In genomic region chr9:15240863-15241595, GRCm38 (mm10) we compare ENCODE assay signal across 9 mouse cellular contexts. TPM values are rescaled to one million over a fixed set of nuclear protein-coding genes. Genes with fewer than 3 reads are reported as not detected.
"Had no signal": no experiment of that assay in that cellular context is flagged by ENCODE, and none has a peak within 500 bp of the region (broad histone marks: within the 10 kb centered on the region; RNA-seq: fewer than 3 reads in every experiment).

No protein-coding gene starts in this region.

- H3K27ac ChIP-seq: kidney, embryonic 15.5 days; layer of hippocampus, adult 2 months; limb, embryonic 13.5 days; liver, embryonic 15.5 days; midbrain, embryonic 10.5 days; neural tube, embryonic 15.5 days had no signal

- DNase-seq: spleen, adult 18-20 months had no signal

- H3K9ac ChIP-seq: kidney, embryonic 15.5 days; limb, embryonic 13.5 days; liver, embryonic 15.5 days; lung, embryonic 14.5 days; neural tube, embryonic 15.5 days had no signal

- H3K27me3 ChIP-seq: neural tube, embryonic 15.5 days had no signal

- H3K36me3 ChIP-seq: kidney, embryonic 15.5 days; limb, embryonic 13.5 days; liver, embryonic 15.5 days; midbrain, embryonic 10.5 days; neural tube, embryonic 15.5 days had no signal

- H3K4me3 ChIP-seq: kidney, embryonic 15.5 days; layer of hippocampus, adult 2 months; limb, embryonic 13.5 days; liver, embryonic 15.5 days; midbrain, embryonic 10.5 days; myocyte; neural tube, embryonic 15.5 days had no signal

- H3K4me2 ChIP-seq: limb, embryonic 13.5 days; liver, embryonic 15.5 days; lung, embryonic 14.5 days had no signal

- H3K9me3 ChIP-seq: kidney, embryonic 15.5 days; limb, embryonic 13.5 days; liver, embryonic 15.5 days; midbrain, embryonic 10.5 days; neural tube, embryonic 15.5 days had no signal

RNA-seq across cellular contexts. Expression of gene Vstm5, which starts 2.2 kb away (rescaled TPM):
- polyA plus RNA-seq: myocyte had no signal
